Mouse (Mus musculus) layer of hippocampus, adult 9-11 months (tissue): ENCODE measurements at regions not wholly inside any gene's neighbourhood (a gene's known extent, or its start where the extent isn't known, plus 50 kb on each side); places are given as distances from the start of the nearest gene placed in this dataset.

Experiments used
- DNase-seq: peaks from one replicate; pipeline ENCODE4 v3.0.0; 2022

DNA sequence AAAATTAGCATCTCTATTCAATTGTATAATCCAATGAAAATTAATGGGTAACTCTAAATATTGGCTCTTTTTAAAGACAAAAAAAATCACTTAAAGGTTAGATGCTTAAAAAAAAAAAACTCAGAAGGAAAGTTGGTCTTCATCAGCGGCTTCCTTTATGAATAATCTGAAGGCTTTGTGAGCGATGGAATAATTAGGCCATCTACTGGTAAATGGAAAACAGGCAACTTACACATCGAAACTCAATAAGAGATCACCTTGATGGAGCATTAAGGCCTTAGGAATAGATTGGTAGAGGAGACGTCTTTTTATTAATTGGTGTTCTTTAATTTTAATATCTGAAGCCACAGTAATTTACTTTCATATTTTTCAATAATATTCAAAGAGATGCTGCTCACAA, 218.6 kb upstream of the Tacr3 start:
- DNase-seq = no peak

GRCm38 (mm10) chr3:134611516-134612297, 217.1 kb upstream of the Tacr3 start:
- DNase-seq = no peak

GRCm38 (mm10) chr3:134612298-134612616, 216.6 kb upstream of the Tacr3 start:
- DNase-seq = no peak

DNA sequence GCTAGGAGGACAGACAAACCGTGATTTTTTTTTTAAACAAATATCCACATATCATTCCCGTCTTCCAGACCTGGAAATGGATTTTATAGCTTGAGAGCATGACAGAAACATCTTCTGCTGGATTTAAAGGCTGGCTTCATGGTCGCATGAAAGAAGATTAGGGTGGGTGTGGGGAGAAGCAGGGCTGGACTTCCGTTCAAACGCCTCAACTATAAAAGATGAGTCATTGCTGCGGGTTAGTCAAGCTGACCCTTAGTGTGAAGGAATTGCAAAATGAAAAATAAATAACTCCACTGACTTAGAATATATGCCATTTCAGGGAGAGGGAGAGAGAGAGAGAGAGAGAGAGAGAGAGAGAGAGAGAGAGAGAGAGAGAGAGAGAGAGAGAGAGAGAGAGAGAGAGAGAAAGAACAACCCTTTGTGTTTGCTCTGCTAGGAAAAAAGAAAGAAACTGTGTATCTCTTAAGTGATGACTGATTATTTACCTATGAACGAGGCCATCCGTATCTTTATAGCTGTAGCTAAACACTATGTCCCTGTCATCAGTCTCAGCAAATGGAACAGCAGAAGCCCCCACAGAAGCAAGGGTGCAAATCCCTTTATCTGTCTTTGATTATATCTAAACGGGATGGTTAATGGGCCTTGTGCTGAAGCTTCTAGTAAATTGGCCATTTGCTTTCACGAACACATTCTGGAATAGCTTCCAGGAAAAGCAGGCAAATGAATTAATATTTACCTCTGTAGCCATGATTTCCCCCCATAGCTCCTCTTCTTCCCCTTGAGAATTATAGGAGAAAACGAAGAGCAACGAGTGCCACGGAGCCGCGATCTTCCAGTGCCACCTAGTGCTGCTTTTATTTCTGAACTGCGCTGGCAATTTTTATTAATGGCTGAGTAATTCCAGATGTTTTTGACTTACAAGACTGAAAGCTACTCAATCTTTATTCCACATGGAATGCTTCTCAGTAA, 199.4 kb upstream of the Tacr3 start:
- DNase-seq = no peak

- no peak for DNase-seq
Observed at GRCm38 (mm10) chr3:134630135-134630516, 198.7 kb upstream of the Tacr3 start.

DNA sequence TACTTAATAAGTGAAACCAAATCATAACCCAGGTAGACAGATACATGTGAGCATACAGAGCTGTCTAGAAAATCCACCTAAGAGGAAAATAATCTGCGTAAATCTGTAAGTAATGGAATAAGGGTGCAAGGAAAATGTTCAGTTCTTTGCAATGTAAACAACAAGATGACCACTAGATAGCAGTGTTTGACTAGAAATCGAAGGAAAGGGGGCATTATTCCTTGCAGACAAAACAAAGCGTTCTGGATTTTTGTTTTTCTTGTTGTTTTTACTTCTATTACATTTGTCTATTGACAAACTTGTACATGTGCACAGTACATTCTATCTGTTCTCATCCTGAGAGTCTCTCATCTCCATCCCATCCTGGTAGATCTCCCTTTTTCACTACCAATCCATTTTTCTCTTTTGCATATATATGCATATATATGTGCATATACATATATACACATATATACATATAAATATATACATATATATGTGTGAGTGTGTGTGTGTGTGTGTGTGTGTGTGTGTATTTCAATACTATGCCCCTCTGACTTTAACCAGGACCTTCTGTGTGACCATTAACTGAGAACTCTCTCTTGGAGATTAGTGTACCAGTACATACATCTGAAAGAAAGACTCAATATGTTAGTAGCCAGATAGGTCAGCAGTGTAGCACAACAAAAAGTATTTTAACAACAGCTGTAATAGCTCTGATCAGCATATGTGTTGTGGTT, 179.9 kb upstream of the Tacr3 start:
- DNase-seq = no peak

DNA sequence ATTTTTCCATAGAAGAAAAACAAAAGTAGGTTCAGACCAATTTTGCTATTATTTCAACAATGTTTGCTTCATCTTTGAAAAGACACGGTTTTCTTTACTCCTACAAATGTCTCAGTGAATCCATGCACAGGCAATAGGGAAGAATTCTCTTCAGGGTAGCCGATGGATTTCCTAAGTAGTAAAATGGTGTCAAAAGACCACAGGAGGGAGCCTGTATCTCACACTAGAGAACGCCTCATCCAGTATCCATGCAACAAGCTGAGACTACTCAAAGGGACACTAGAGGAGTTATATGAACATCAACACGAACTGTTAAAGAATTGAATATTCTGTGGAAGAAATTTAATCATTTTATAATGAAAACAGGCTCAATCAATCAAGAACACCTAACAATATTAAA, 174.8 kb upstream of the Tacr3 start:
- peak; percentile 23 for DNase-seq

DNA sequence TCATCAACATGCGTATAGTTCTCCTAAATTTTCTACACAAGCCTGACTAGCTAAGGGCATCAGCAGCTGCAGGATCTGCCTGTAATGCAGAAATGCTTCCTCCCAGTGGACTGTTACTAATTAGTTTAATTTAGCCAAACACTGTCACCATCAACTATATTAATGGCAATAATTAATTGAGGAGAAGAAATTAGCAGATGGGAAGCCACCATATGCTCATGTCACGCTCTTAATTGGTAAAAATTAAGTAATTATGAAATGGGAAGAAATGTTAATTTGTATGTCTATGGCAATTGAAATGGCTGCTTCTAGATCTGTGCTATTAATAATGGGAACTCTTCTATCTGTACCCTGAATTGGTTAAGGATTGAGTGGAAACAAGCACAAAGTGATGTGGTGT, 133.9 kb upstream of the Tacr3 start:
- no peak for DNase-seq

DNA sequence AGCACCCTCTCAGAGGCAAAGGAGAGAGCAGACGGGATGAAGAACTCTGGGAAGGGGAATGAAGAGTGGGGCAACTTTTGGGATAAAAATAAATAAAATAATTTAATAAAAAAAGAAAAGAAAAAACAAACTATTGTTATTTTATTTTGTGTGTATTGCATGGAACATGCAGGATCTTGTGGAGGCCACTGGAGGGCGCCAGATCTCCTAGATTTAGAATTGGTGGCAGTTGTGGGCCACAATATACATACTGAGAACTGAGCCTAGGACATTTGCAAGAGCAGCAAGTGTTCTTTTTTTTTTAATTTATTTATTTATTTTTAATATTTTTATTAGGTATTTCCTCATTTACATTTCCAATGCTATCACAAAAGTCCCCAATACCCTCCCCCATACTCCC, 110.2 kb upstream of the Tacr3 start:
- no peak for DNase-seq

GRCm38 (mm10) chr3:134735684-134736083, 93.1 kb upstream of the Tacr3 start:
- DNase-seq = peak; percentile 12

DNA sequence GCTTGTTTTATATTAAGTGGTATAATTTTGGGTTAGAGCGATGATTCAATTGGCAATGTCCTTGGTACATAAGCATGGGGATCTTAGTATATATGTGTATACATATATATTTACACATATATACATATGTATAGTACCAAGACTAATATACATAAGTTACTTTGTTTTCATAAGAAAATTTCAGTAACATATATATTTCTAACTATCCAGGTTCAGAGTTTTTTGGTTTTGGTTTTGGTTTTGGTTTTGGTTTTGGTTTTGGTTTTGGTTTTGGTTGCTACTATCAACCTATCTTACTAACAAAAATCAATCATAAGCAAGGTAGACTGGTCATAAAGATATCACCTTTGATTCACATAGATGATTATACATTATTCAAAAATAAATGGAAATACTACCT, 67.7 kb upstream of the Tacr3 start:
- DNase-seq = no peak

DNA sequence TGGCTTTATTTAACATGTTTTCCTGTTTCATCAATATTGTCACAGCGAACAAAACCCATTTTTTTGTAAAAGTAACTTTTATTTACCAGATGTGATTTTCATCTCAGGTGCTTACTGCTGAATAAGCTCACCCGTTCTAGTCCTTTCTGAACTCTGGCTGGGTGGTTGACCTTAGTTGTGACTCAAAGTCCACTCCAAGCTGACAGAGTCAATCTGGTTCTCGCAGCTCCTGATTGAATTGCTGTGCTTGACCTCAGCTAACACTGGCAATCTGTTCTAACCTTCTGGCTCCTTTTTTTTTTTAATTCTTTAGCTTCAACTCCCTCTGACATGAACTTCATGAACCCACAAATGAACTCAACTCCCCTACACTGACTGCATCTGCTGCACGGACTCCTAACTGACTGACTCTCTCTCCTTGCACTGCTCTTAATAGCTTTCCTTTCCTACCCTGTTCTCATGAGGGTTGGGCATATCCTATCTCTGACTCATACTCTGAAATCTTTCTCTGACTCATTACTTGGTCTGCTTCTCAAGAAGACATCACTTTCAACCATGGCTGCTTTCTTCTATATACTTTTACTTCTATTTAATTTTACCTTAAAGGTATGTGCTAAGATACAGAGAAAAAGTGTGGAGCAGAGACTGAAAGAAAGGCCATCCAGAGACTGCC, 65.4 kb upstream of the Tacr3 start:
- DNase-seq = no peak
